Mouse (Mus musculus) kidney, adult 10 weeks (tissue): ENCODE data around the gene Zfp934. TPM values are rescaled to one million over a fixed set of nuclear protein-coding genes. Genes with fewer than 3 reads are reported as not detected.

Source experiments
- polyA plus RNA-seq: library from polyadenylated mRNA; stranded (reverse); fragments of 350-450 nt; fragmentation: Illumina TruSeq; extraction: RNeasy Lipid Tissue Mini Kit (QIAGEN cat#74804); gene quantifications from one replicate; pipeline ENCODE4 v1.2.3, GENCODE M21; 2014; ENCODE audit warnings: low read depth, low replicate concordance

Gene Zfp934
- polyA plus RNA-seq, result 26.4 TPM

DNA sequence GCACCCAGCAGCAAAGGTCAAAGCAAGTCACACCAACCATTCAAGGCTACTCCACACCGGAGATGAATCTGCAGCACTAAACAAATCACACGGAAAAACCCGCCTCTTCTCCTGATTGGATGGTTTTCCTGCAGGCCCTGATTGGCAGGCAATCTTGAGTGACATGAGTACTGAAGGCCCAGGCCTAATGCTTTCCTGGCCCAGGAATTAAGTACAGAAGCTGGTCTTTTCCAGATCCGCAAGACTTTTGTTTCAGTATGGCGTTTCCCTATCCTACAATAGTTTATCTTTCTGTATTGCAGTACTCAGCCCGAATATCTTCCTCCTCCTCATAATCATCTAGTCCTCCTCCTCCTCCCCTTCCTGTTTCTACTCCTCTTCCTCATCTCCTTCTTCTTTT, at the start of gene Zfp934:
Gene Zfp934, minus strand, starts transcription at position 101 of the 400 bp plus-strand sequence.

DNA sequence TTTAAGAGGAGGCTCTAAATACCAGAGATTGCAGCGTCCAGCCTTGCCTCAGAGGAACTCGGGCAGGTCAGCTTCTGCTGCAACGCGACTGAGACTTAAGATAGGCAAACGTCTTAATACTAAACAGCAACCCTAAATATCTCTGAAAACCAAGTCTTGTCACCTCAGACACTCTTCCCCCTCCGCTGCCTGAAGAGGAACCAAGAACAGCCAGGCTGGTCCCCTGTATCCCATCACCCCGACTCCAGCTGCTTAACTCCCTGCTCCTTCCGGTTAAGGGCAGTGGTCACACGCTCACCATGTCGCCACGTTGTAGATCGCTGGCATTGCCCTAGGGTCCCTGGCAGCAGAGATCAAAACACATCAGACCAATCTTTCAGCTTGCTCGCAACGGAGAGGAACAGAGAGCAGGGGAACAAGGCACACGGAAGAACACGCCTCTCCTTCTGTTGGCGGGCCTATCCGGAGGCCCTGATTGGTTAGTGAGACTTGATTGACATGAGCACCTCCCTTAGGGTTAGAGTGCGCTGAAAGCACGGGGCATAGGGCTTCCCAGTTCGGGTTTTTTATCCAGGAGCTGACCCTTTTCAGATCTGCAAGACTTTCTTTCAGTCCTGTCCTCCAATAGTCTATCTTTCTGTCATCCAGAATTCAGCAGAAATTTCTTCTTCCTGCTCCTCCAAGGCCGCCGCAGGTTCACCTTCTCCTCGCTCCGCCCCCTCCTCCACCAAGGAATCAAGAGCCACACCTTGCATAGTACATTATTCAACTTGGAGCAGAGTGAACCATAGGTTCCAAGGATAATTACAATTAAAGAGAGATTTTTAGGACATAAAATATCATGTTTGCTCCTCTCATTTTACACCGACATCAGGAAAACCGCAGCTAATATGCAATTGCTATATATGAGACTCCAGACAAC, 12.5 kb downstream of the Zfp934 start, which contains the start of gene Zfp935:
Gene Zfp935, minus strand, starts transcription at position 323 of the 922 bp plus-strand sequence.

GRCm38 (mm10) chr13:62466424-62467334, 104.3 kb downstream of the Zfp934 start, which contains the start of gene Gm49359:
Gene Gm49359, minus strand, starts transcription at chr13:62466832.

Other genes with a start within 250 kb of the Zfp934 start
- gene Gm3604, start 188.0 kb downstream of the Zfp934 start, polyA plus RNA-seq, result 7.7 TPM
- 25.4 TPM for gene Gm49359, start 104.4 kb downstream of the Zfp934 start, polyA plus RNA-seq
- 18.3 TPM for gene Zfp935, start 12.7 kb downstream of the Zfp934 start, polyA plus RNA-seq
- gene 6720489N17Rik, start 53.0 kb upstream of the Zfp934 start, polyA plus RNA-seq, result 5.7 TPM
- gene Platr25, start 189.5 kb upstream of the Zfp934 start, polyA plus RNA-seq, result 20.1 TPM
- gene Gm5141, start 214.6 kb upstream of the Zfp934 start, polyA plus RNA-seq, result 9.4 TPM